Mouse (Mus musculus) gastrocnemius, adult 2 months (tissue): ENCODE measurements around the gene Kcnh4. TPM values are rescaled to one million over a fixed set of nuclear protein-coding genes. Genes with fewer than 3 reads are reported as not detected.

ENCODE experiments used
- DNase-seq: peaks from one replicate; pipeline ENCODE4 v3.0.0; 2022
- H3K27ac ChIP-seq: fragments of 200-600 bp; 2 replicates; pipeline ENCODE4 v1.8.1; 2022; ENCODE audit warnings: mild to moderate bottlenecking
- H3K4me3 ChIP-seq: fragments of 200-600 bp; 2 replicates; pipeline ENCODE4 v1.8.1; 2022; ENCODE audit warnings: mild to moderate bottlenecking, moderate library complexity
- CTCF ChIP-seq: fragments of 200-600 bp; IDR thresholded peaks from 2 replicates; pipeline ENCODE4 v1.8.1; 2022; ENCODE audit warnings: antibody characterized with exemption, mild to moderate bottlenecking, moderate library complexity
- intact Hi-C: fragments of 180-260 bp; cut with DNase I; formaldehyde crosslinking; loops from one replicate; pipeline ENCODE4 v1.15.1; 2025
- total RNA-seq, 2 experiments: library from RNA; stranded (reverse); gene quantifications; 2 replicates each; pipeline ENCODE4 v1.2.3; 2021

The Kcnh4 gene
- total RNA-seq, 2 experiments from 2014 or later = not detected

DNA sequence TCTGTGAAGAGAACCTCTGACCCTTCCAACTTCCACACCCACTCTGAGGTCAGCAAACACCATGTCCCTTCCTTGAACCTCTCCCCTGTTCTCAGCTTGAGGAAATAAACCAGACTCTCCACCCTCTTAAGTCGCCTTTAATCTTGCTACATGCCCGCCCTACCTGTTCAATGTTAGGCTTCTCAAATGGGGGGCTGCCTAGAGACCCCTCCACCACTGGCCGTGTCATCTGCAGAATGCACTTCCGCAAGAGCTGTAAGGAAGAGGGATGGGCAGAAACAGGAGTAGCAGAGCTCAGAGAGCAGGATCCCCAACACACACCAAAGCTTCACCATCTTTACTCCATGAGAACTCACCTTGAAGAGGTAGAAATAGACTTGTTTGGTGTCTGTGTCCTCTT is 48.8 kb downstream of the Kcnh4 start:
- TF ChIP-seq CTCF = no peak
- Histone ChIP-seq H3K4me3 (no peak overlapping the region), H3K27ac (no peak overlapping the region)
- DNase-seq = no peak
- intact Hi-C loops = loop anchor here (10.0 kb wide), 2 partner anchors 144 to 354 kb away; partner anchors contain the start of genes Stat5a and Stat5b

GRCm38 (mm10) chr11:100710528-100710927 is 49.2 kb downstream of the Kcnh4 start:
- intact Hi-C loops = loop anchor here (10.0 kb wide), 2 partner anchors 144 to 354 kb away; partner anchors contain the start of genes Stat5a and Stat5b
- H3K27ac ChIP-seq = no peak overlapping the region
- DNase-seq = no peak
- no peak for TF ChIP-seq CTCF
- H3K4me3 ChIP-seq = no peak overlapping the region

DNA sequence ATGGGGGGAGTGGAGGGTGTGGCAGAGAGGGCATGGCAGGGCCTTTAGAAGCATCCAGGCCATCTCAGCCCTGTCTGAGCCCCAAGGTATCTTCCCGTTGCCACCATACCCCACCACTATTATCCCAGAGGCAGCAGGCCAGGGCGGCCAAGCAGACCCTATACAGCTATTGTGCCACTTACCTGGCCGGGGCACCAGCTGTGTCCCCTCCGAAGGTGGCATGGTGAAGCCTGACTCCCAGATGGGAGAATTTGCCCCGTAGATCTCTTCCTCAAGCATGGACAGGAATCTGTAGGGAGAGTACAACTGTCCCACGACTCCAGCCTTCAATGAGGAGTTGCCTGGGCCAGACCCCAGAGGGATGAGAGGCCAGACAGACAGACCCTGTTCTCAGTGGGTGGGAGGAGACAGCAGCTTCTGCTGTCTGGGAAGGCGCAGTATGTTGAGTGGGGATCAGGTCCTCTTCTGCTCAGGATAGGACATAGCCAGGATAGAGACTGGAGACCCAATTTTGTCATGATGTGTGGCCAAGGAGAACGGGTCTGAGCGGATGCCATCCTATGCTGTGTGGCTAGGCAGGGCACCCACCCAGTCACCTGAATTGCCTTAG is 50.4 kb downstream of the Kcnh4 start:
- no peak overlapping the region for H3K27ac ChIP-seq
- DNase-seq = no peak
- TF ChIP-seq CTCF = no peak
- intact Hi-C loops = no loop called here
- H3K4me3 ChIP-seq = no peak overlapping the region

- no peak for TF ChIP-seq CTCF
- intact Hi-C loops = no loop called here
- DNase-seq = peak; percentile 24
- H3K4me3 ChIP-seq = no peak overlapping the region
- H3K27ac ChIP-seq = peak overlapping the region; percentile 39
These were observed 54.5 kb downstream of the Kcnh4 start for GRCm38 (mm10) chr11:100705095-100705747.

DNA sequence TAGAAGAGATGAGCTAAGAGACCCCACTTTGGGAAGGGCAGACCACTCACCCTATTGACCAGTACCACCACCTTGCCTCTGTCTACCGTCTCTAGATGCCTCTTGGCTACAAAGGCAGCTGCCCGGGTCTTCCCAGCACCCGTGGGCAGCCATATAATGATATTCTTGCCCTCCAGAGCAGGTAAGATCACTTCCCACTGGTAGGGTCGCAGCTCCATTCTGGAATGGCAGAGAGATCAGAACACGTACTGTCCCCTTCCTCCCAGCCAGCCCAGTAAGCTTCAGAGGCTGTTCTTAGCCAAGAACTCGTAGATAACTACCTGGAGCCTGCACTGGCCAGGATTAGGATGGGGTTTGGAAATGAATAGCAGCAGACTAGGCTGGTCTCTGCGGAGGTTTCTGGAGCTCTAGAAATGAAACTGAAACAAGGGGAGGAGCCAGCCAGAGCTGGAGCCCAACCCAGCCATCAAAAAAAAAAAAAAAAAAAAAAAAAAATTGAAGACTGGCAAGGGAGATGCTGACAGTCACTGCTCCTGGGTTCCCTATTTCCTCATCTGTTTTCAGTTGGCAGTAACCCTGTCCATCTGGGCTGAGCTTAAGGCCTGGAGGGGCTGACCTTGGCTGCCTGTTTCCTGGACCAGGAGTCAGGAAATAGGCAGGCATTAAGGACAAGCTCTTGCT is 55.8 kb downstream of the Kcnh4 start, which contains the start of gene Dhx58:
Gene Dhx58 (minus strand): TSS at position 421 of the 681 bp plus-strand sequence.
- TF ChIP-seq CTCF = no peak
- peak within 1 kb of the TSS; percentile 65 for H3K4me3 ChIP-seq
- intact Hi-C loops = loop anchor here (2.0 kb wide), 1 partner anchor 77 kb away; no protein-coding TSS in a partner anchor
- H3K27ac ChIP-seq = peak within 1 kb of the TSS; percentile 77
- DNase-seq = peak; percentile 62

- Histone ChIP-seq H3K4me3 (peak overlapping the region; percentile 65), H3K27ac (peak overlapping the region; percentile 77)
- intact Hi-C loops = loop anchor here (2.0 kb wide), 1 partner anchor 77 kb away; no protein-coding TSS in a partner anchor
- TF ChIP-seq CTCF = no peak
- DNase-seq = peak; percentile 60
These were observed 56.4 kb downstream of the Kcnh4 start for GRCm38 (mm10) chr11:100703366-100703765.

DNA sequence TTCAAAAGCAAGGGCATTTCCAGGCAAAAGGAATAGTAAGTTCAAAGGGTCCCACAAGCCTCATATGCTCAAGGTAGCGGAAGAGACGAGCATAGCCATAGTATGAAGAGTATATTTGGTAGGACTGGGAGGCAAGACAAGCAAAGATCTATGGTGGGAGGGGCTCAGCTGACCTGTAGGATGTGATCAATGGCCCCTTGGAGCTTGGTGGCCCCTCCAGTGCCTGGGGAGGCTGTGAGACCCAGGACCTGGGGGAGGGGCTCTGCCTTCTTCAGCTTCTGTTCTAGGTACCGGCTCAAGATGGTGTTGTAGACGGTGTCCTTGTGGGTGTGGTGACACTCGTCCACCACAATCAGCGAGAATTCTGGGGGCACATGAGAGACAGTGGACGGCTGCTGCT is 56.8 kb downstream of the Kcnh4 start:
- intact Hi-C loops = loop anchor here (1.0 to 2.0 kb wide), 2 partner anchors 76 to 133 kb away; no protein-coding TSS in a partner anchor
- TF ChIP-seq CTCF = no peak
- Histone ChIP-seq H3K27ac (peak overlapping the region; percentile 2; the same call in 1 of the 2 replicates), H3K4me3 (peak overlapping the region; percentile 58)
- no peak for DNase-seq

- peak; percentile 67 for DNase-seq
- Histone ChIP-seq H3K27ac (peak overlapping the region; percentile 29; the same call in 1 of the 2 replicates), H3K4me3 (peak overlapping the region; percentile 58)
- intact Hi-C loops = loop anchor here (1.0 to 2.0 kb wide), 2 partner anchors 75 to 132 kb away; no protein-coding TSS in a partner anchor
- peak; percentile 97 for TF ChIP-seq CTCF
These were observed 57.5 kb downstream of the Kcnh4 start for GRCm38 (mm10) chr11:100702081-100702851.

DNA sequence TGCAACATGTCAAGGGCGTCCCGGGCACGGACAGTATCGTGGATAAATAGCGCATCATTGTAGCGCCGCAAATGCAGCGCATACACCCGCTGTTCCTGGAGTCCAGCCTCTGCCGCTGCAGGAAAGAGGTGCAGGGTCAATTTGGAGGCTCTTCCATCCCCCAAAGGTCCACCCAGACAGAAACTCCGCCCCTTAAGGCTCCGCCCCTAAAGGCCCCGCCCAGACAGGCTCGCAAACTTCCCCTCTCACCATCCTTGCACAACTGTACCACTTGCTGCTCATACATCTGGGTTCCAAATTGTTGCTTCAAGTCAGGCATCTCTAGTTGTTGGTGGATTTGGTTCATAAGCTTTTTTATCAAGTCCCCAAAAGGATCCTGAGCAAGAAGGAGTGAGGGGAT is 58.4 kb downstream of the Kcnh4 start:
- intact Hi-C loops = no loop called here
- TF ChIP-seq CTCF = no peak
- Histone ChIP-seq H3K27ac (no peak overlapping the region), H3K4me3 (peak overlapping the region; percentile 60)
- peak; percentile 79 for DNase-seq

DNA sequence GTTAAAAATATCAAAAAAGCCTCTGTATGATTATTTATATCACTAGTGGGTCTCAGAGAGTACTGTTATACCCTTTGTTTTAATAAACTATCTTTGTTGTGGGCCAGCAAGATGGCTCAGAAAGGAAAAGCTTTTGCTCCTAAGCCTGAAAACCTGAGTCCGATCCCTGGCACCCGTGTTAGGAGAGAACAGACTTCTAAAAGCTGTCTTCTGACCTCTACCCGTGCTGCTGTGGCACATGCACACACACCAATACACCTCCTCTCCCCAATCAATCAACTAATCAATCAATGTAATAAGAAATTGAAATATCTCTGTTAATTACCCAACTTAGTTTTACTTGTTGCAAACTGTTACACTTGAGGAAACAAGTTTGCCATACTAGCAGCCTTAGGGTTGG is 59.0 kb downstream of the Kcnh4 start:
- Histone ChIP-seq H3K27ac (no peak overlapping the region), H3K4me3 (peak overlapping the region; percentile 60; the same call in 1 of the 2 replicates)
- no peak for TF ChIP-seq CTCF
- intact Hi-C loops = no loop called here
- DNase-seq = no peak

DNA sequence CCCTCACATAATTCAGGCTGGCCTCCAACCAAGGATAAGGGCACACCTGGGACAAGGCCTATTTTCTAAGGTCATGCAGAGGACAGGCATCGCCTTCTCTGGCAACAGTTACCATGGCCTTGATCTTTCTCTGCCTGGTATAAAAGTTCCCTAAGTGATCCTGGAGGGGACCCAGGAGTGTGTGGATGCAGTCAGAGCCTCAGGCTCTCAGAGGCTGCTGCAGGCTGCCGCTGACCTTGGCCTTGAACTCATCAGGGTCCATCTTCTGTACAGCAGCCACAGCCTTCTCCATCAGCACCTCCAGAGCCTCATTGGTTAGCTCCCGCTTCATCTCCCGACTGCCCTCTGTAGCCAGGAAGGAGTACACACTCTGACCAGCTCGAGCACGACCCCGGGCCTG is 61.8 kb downstream of the Kcnh4 start:
- no peak overlapping the region for H3K4me3 ChIP-seq
- TF ChIP-seq CTCF = no peak
- no peak for DNase-seq
- intact Hi-C loops = no loop called here
- H3K27ac ChIP-seq = no peak overlapping the region

DNA sequence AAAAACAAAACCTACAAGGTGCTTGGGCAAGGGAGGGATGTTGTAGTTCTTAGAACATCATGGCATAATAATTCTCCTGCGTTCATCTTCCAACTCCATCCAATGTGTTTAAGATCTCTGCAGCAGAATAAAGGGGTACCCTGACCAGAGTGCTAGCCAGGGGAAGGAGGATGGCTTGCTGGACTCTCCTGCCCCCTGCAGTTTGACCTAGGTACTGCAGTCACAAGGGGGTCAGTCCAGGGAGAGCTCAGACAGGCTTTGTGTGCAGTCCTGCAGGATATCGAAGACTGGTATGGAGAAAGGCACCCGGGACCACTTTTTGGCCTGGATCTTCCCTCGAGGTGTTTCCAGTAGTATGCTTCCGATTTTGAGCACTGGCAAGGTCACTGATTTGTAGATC is 64.8 kb downstream of the Kcnh4 start:
- DNase-seq = peak; percentile 83
- Histone ChIP-seq H3K27ac (no peak overlapping the region), H3K4me3 (no peak overlapping the region)
- intact Hi-C loops = loop anchor here (1.0 to 2.0 kb wide), 2 partner anchors 68 to 124 kb away; no protein-coding TSS in a partner anchor
- TF ChIP-seq CTCF = no peak
